ENCODE assay signal across 1 mouse cellular context in genomic region chr6:142662056-142662455, GRCm38 (mm10). TPM values are rescaled to one million over a fixed set of nuclear protein-coding genes. Genes with fewer than 3 reads are reported as not detected.
"Had no signal": no experiment of that assay in that cellular context is flagged by ENCODE, and none has a peak within 500 bp of the region (broad histone marks: within the 10 kb centered on the region; RNA-seq: fewer than 3 reads in every experiment).

No protein-coding gene starts in this region.

RNA-seq across cellular contexts. Expression of gene Abcc9, which starts 40.1 kb away (rescaled TPM):
- polyA plus RNA-seq: macrophage had no signal
